Mouse (Mus musculus) lung, postnatal 0 days (tissue): ENCODE data around the gene Fam184b. TPM values are rescaled to one million over a fixed set of nuclear protein-coding genes. Genes with fewer than 3 reads are reported as not detected.
"Not testable (repeated sequence)": the region's sequence is repeated elsewhere in the genome, so short reads cannot be mapped to it uniquely, and the experiment has no call there.

Source experiments
- ATAC-seq: fragments of 200-750 bp; cut with Nextera tagmentation; 2 replicates; pipeline ENCODE4 v1.8.0; 2017; ENCODE audit warnings: moderate library complexity
- DNase-seq: peaks from one replicate; pipeline ENCODE4 v3.0.0-alpha.2; 2016; ENCODE audit warnings: low spot score
- H3K27ac ChIP-seq: fragments of 300-500 bp; sonication (generic); 2 replicates; pipeline ENCODE4 v1.5.1; 2014; ENCODE audit warnings: antibody characterized with exemption, mild to moderate bottlenecking, low read length, mixed read lengths
- H3K27me3 ChIP-seq: fragments of 300-500 bp; sonication (generic); replicated peaks from 2 replicates; pipeline ENCODE4 v1.6.1; 2014; ENCODE audit warnings: low read length, mixed read lengths; ENCODE audit not compliant: insufficient read depth
- H3K36me3 ChIP-seq: fragments of 300-500 bp; sonication (generic); 2 replicates; pipeline ENCODE4 v1.6.1; 2014; ENCODE audit warnings: low read length, mixed read lengths; ENCODE audit not compliant: insufficient read depth
- H3K4me1 ChIP-seq: fragments of 300-500 bp; sonication (generic); 2 replicates; pipeline ENCODE4 v1.6.1; 2014; ENCODE audit warnings: antibody characterized with exemption, low read depth, low read length, mixed read lengths; ENCODE audit not compliant: insufficient read depth
- H3K4me2 ChIP-seq: fragments of 300-500 bp; sonication (generic); replicated peaks from 2 replicates; pipeline ENCODE4 v1.6.1; 2014; ENCODE audit warnings: low read depth, mild to moderate bottlenecking, low read length, moderate library complexity, mixed read lengths
- H3K4me3 ChIP-seq: fragments of 300-500 bp; sonication (generic); 2 replicates; pipeline ENCODE4 v1.5.1; 2014; ENCODE audit warnings: low read depth, low read length
- H3K9ac ChIP-seq: fragments of 300-500 bp; sonication (generic); replicated peaks from 2 replicates; pipeline ENCODE4 v1.6.1; 2014; ENCODE audit warnings: low read depth, mild to moderate bottlenecking
- H3K9me3 ChIP-seq: fragments of 300-500 bp; sonication (generic); 2 replicates; pipeline ENCODE4 v1.6.1; 2016; ENCODE audit warnings: low read length, mixed read lengths
- CTCF ChIP-seq: IDR thresholded peaks from 2 replicates; pipeline ENCODE4 v1.5.1; 2016; ENCODE audit warnings: antibody characterized with exemption, mild to moderate bottlenecking
- EP300 ChIP-seq: IDR thresholded peaks from 2 replicates; pipeline ENCODE4 v1.6.1; 2016; ENCODE audit warnings: antibody characterized with exemption, mild to moderate bottlenecking, control low read depth
- WGBS: fragments of 180-500 bp; shearing (Covaris S2); extraction: QIAGEN DNeasy Blood & Tissue Kit; methylation state at CpG from one replicate; pipeline ENCODE4 v1.1.7; 2014; 5-methylcytosine and 5-hydroxymethylcytosine counted together
- polyA plus RNA-seq: library from polyadenylated mRNA; unstranded; fragments of >200 nt; fragmentation: Nextera tagmentation; extraction: Ambion mirVana; gene quantifications from 2 replicates; pipeline ENCODE4 v1.2.1, GENCODE M21; 2015

The Fam184b gene
- polyA plus RNA-seq, 1 experiment from 2014 or later = 0.04 TPM

- H3K27me3 ChIP-seq = no peaks in the 10 kb centered on the region
- peak overlapping the region; percentile 97 for H3K4me2 ChIP-seq
- ATAC-seq (no peak), DNase-seq (peak; percentile 26)
- 0% methylated on average over 3 of the region's 3 CpGs for WGBS
- H3K4me3 ChIP-seq = peak overlapping the region; percentile 70
- TF ChIP-seq EP300 (no peak), CTCF (no peak)
- peaks cover 4% of the 10 kb centered on the region; the same call in 1 of the 2 replicates for H3K4me1 ChIP-seq
- no peaks in the 10 kb centered on the region for H3K9me3 ChIP-seq
- peak overlapping the region; percentile 73 for H3K9ac ChIP-seq
- H3K27ac ChIP-seq = peak overlapping the region; percentile 81
- H3K36me3 ChIP-seq = no peaks in the 10 kb centered on the region
These were observed 29.4 kb upstream of the Fam184b start for GRCm38 (mm10) chr5:45668831-45669230.

GRCm38 (mm10) chr5:45668324-45668723 is 28.9 kb upstream of the Fam184b start:
- Histone ChIP-seq H3K27ac (no peak overlapping the region), H3K27me3 (no peaks in the 10 kb centered on the region), H3K4me1 (peaks cover 4% of the 10 kb centered on the region; the same call in 1 of the 2 replicates), H3K4me2 (no peak overlapping the region), H3K4me3 (no peak overlapping the region), H3K9ac (no peak overlapping the region), H3K36me3 (no peaks in the 10 kb centered on the region), H3K9me3 (no peaks in the 10 kb centered on the region)
- peak; percentile 71 for DNase-seq
- TF ChIP-seq EP300 (no peak; the same call in 1 of the 2 replicates), CTCF (peak; percentile 65)
- ATAC-seq = no peak
- WGBS = 10% methylated on average over 3 of the region's 3 CpGs

DNA sequence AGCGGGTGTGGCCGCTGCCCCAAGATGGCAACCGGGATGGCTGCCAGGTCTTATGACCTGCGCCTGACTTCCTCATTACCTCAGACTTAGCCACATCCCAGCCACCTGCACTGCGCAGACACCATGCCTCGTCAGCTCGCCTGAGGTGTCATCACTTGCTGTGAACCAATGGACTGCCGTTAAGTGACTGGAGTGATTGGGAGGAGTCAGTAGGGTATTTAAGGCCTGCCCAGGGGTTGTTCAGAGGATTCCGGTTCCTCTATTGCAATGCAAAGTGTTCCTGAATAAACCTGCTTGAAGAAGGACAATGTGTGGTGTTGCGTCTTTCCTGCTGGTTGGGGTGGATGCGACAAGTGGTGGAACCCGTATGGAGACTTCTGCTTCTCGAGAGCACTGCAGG is 19.0 kb upstream of the Fam184b start:
- DNase-seq, H3K4me1 ChIP-seq, H3K4me3 ChIP-seq, H3K9ac ChIP-seq, H3K36me3 ChIP-seq, H3K27ac ChIP-seq, ATAC-seq, H3K27me3 ChIP-seq, H3K9me3 ChIP-seq, H3K4me2 ChIP-seq: not testable (repeated sequence)
- 95% methylated on average over 13 of the region's 13 CpGs for WGBS

- Histone ChIP-seq H3K27me3 (no peaks in the 10 kb centered on the region), H3K4me1 (no peaks in the 10 kb centered on the region), H3K9me3 (no peaks in the 10 kb centered on the region), H3K4me3 (no peak overlapping the region), H3K36me3 (no peaks in the 10 kb centered on the region), H3K9ac (no peak overlapping the region), H3K4me2 (no peak overlapping the region), H3K27ac (no peak overlapping the region)
- DNase-seq (no peak), ATAC-seq (no peak)
- 82% methylated on average over 2 of the region's 2 CpGs for WGBS
- TF ChIP-seq CTCF (no peak), EP300 (no peak)
These were observed 11.8 kb upstream of the Fam184b start for GRCm38 (mm10) chr5:45651026-45651703.

GRCm38 (mm10) chr5:45639715-45640092 is 290 bp upstream of the Fam184b start:
- peak overlapping the region; percentile 91 for H3K4me2 ChIP-seq
- no peak for TF ChIP-seq EP300
- no peak for TF ChIP-seq CTCF
- 3% methylated on average over 8 of the region's 8 CpGs for WGBS
- H3K4me1 ChIP-seq = 0 out of 2 replicates have a peak, but pooled peaks cover 8% of the 10 kb centered on the region
- H3K27ac ChIP-seq = no peak overlapping the region
- H3K9ac ChIP-seq = no peak overlapping the region
- DNase-seq (no peak), ATAC-seq (no peak)
- peak overlapping the region; percentile 51 for H3K4me3 ChIP-seq
- H3K36me3 ChIP-seq = no peaks in the 10 kb centered on the region
- H3K9me3 ChIP-seq = no peaks in the 10 kb centered on the region
- H3K27me3 ChIP-seq = no peaks in the 10 kb centered on the region

- H3K27ac ChIP-seq = no peak overlapping the region
- no peak overlapping the region for H3K4me2 ChIP-seq
- H3K9me3 ChIP-seq = no peaks in the 10 kb centered on the region
- H3K36me3 ChIP-seq = no peaks in the 10 kb centered on the region
- DNase-seq (no peak), ATAC-seq (no peak)
- no peak overlapping the region for H3K9ac ChIP-seq
- H3K4me1 ChIP-seq = 0 out of 2 replicates have a peak, but pooled peaks cover 8% of the 10 kb centered on the region
- TF ChIP-seq CTCF (no peak), EP300 (no peak)
- H3K27me3 ChIP-seq = no peaks in the 10 kb centered on the region
- no peak overlapping the region for H3K4me3 ChIP-seq
- WGBS = 25% methylated on average over 3 of the region's 3 CpGs
These were observed 1.0 kb downstream of the Fam184b start for GRCm38 (mm10) chr5:45638378-45638777.

DNA sequence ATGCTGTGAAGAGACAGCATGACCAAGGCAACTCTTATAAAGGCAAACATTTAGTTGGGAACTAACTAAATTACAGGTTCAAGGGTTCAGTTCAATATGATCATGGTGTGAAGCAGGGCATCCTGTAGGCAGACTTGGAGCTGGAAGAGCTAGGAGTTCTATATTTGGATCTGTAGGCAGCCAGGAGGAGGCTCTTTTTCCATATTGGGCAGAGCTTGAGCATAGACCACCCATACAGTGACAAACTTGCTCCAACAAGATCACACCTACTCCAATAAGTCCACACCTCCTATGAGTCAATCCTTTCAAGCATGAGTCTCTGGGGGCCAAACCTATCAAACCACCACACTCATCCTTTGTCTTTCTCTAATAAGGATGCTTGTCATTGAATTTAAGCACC is 9.9 kb downstream of the Fam184b start:
- no peak overlapping the region for H3K4me3 ChIP-seq
- H3K36me3 ChIP-seq = no peaks in the 10 kb centered on the region
- ATAC-seq = no peak
- no peak overlapping the region for H3K9ac ChIP-seq
- H3K4me1 ChIP-seq = no peaks in the 10 kb centered on the region
- no peak for DNase-seq
- no peaks in the 10 kb centered on the region for H3K27me3 ChIP-seq
- no peak overlapping the region for H3K4me2 ChIP-seq
- TF ChIP-seq CTCF (no peak), EP300 (no peak)
- no peak overlapping the region for H3K27ac ChIP-seq
- H3K9me3 ChIP-seq = no peaks in the 10 kb centered on the region
